In genomic region chr13:113835921-113836320, GRCm38 (mm10) we compare ENCODE assay signal across 15 mouse cellular contexts.
"Had no signal": no experiment of that assay in that cellular context is flagged by ENCODE, and none has a peak within 500 bp of the region (broad histone marks: within the 10 kb centered on the region; RNA-seq: fewer than 3 reads in every experiment).

No protein-coding gene starts in this region.

- DNase-seq: cerebellum, adult 9-11 months; cerebellum, postnatal 10 days; cerebellum, postnatal 14 days; cerebellum, postnatal 25 days; cerebellum, postnatal 36 days; embryo, embryonic 11 days; forebrain, postnatal 0 days; gastrocnemius, adult 2 months; gastrocnemius, postnatal 10 days; gastrocnemius, postnatal 14 days; gastrocnemius, postnatal 25 days; gastrocnemius, postnatal 36 days; heart, adult 11 months; heart, adult 18-20 months; heart, adult 2 months had no signal
